Mouse (Mus musculus): ENCODE results near the gene Poc5.

Gene Poc5

DNA sequence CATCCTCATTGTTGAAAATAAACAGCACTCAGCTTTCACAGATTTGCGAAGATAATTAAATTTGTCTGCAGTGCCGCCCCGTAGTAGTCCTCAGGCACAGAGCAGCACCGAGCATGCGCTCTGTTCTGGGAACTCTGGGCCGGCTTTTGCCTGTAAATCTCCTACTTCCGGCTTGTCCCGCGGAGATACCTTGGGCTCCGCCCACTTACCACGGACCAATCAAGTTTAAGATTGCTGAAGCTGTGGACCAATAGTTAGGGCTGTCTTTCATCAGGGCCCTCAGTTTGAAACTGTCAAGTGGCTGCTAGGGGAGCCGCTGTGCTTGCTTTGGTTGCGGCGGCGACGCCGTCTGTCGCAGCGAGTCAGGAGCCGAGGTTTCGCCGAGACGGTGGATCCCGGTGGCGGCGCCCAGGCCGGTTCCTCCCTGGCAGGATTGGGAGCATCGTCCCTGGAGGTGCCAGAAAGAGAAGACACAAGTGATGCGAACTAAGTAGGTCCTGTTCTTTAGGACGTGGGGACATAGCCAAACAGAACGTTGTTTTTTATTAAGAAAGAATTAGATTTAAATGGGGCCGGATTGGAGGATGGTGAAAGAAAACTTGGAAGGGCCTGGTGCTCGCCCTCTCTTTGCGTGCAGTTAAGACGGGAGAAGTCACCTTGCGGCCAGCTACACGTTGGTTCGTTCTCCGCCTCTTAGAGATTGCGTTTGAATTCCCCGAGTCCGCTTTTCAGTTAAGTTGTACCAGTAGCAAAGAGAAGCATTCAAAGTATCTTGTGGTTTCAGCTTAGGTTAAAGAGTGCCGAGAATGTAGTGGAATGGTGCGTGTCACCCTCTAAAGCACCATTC is at the start of gene Poc5:
Gene Poc5, plus strand, starts transcription at position 253 of the 847 bp plus-strand sequence.
- DNase-seq (ENCODE audit: low read depth, low spot score): peak; percentile 95

DNA sequence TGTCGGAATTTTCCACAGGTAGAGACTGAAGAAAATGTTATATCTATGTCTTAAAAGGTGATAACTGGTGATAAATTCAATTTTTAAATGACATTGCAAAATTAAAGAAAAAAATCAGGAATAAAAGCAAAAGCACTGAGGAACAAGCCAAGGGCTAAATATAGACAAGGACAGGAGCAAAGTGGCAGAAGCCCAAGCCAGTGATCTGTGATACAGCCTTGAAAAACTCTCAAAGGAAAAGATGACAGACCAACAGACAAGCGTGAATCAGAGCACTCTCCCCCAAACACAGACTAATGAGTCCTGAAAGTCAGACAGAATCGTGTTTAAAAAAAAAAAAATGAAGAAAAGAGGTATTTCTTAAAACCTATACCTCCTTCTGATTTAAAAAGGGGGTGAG is 46.6 kb upstream of the Poc5 start:
- DNase-seq (ENCODE audit: low read depth, low spot score): no peak

DNA sequence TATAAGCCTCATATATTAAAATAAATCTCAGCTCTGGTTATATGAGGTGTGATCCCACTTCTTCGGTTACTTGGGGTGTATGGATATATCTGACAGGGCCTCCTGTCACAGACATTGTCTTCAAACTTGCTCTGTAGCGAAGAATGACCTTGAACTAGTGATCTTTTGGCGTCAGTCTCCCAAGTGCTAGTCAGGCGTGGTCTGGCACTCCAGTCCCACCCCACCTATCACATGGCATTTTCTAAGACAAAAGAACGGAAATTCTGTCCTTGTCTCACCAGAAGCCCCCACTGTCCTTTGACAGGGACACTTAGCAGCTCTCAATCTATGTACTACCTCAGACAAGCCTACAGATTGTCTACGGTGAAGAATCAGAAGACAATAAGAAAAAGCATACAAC is 43.3 kb upstream of the Poc5 start:
- DNase-seq (ENCODE audit: low read depth, low spot score): no peak

DNA sequence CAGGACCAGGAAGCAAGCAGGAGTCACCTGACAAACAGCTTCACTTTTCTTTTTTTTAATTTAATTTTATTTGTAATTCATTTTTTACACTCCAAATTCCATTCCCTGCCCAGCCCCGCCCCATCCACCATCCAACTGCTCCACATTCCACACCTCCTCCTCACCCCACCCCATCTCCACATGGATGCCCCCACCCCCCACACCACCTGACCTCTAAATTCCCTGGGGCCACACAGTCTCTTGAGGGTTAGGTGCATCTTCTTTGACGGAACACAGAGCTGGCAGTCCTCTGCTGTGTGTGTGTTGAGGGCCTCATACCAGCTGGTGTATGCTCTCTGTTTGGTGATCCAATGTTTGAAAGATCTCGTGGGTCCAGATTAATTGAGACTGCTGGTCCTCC is 41.5 kb upstream of the Poc5 start:
- DNase-seq (ENCODE audit: low read depth, low spot score): no peak

DNA sequence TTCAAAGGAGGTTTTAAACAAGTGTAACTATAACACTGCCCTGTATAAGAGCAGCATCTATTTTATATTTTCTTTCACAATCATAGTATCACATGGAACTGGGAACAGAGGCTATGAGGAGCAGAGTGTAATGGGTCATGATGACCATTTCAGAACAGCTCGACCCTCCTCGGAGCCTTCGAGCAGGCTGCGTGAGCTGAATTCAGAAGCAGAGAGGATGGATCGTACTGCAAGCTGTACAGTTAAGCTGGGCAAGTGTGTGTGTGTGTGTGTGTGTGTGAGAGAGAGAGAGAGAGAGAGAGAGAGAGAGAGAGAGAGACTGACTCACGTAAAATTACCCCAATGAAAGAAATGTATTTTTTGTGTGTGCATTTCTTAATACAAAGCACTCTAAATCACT is 37.9 kb upstream of the Poc5 start:
- no peak for DNase-seq (ENCODE audit: low read depth, low spot score)

DNA sequence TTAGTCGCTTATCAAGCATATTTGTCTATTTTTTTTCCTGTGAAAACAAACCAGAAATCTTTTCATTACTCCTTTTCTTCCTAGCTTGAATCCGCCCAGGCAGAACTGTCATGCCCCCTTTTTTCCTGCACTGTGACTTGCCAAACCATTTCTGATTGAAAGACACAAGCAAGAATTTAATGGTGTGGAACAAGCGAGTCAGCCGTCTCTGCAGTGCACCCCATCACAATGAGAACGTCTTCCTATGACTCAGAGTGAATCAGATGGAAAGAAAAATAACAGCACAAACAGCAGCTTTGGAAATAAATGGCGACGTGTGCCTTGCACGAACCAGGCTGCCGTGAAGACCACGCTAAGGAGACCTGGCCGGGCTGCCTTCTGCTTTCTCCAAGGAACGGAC is 36.8 kb upstream of the Poc5 start:
- DNase-seq (ENCODE audit: low read depth, low spot score): no peak

DNA sequence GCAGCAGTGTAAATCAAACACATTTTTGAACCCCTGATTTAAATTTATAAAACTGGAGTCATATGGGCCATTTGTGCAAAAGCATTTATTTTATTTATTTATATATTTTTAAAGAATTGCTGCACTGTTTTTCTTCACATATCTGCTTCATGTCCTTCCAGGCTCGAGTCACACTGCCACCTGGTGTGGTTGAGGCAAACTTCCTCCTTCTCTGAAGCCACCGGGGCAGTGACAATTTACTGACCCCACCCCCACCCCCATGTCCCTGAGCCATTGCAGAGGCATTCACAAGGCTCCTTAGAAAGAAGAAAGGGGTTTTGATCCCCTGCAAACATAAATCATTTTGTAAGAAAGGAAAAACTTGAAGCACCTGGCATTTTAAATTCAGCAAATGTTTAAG is 12.6 kb upstream of the Poc5 start:
- DNase-seq (ENCODE audit: low read depth, low spot score): no peak

DNA sequence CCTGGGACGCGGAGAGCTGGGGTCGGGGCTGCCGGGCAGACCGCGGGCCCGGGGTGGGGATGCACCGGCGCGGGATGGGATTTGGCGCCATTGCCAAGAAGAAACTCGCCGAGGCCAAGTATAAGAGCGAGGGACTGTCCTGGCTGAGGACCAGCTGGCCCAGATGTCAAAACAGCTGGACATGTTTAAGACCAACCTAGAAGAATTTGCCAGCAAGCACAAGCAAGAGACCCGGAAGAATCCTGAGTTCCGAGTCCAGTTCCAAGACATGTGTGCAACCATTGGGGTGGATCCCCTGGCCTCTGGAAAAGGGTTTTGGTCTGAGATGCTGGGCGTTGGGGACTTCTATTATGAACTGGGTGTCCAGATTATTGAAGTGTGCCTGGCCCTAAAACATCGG is 11.2 kb upstream of the Poc5 start:
- DNase-seq (ENCODE audit: low read depth, low spot score): no peak

DNA sequence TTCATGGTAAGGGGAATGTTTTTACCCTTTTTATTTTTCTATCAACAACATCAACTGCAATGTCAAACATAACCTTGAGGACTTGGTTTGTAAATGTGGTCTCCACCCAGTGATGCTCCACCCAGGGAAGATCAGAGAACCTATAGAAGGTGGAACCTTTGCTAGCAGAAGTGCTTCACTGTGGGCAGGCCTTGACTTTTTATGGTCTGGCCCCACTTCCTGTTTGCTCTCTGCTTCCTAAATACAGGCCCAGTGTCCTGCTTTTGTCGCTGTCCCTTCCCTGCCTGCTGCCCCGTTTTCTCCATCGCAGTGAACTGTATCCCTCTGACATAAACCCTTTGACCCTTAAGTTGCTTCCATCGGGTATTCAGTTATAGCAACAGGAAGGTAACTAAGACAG is 10.2 kb upstream of the Poc5 start:
- DNase-seq (ENCODE audit: low read depth, low spot score): no peak

DNA sequence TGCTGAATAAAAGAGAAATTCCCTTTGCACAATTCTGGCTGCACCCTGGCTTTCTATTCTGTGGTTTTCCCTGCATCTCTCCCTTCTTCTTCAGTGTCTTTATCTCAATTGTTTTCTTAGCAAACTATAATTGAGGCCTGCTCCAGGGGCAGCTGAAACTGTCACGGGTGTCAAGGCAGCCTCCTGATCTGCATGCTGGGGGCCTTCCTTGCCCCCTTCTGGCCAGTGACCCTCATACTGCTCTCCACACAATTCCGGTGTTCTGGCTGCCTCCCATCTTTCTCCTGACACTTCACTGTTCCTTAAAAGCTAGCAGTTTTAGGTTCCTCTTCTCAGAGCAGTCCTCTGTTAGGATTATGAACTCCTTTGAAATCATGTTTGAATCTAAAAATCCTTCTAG is 1.2 kb downstream of the Poc5 start:
- DNase-seq (ENCODE audit: low read depth, low spot score): no peak

DNA sequence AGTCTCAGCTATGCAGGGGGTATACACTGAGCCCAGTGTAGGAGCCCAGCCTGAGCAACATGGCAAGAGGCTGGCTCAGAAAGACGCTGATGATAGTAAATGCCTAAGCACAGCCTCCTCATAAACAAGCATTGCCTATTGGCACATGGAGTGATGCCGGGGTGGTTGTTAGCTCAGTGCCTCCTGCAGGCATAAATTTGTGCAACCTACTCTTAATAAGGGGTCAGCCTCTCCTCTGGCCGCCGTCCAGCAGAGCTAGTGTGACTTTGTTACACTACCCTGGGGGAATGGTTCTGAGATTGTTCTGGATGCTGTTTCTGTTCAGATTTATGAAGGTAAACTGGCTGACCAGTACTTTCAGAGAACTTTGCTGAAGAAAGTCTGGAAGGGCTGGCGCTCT is 13.2 kb downstream of the Poc5 start:
- no peak for DNase-seq (ENCODE audit: low read depth, low spot score)

DNA sequence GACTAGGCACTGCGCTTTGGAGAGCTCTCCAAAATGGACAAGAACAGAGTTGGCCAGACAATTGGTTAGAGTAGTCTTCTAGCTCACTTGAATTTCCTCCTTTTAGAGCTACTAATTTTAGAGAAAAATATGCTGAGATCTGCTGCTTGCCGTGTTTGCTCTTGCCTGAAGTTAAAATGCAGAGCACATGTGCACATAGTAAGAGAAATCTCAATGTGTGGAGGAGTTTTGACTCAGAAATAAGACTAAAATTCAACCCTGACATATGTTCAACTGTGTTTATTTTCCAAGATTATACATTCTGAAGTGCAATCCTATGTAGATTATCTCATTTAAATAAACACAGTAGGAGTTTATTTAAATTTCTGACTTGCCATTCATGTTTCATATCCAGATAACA is 17.4 kb downstream of the Poc5 start:
- DNase-seq (ENCODE audit: low read depth, low spot score): no peak

DNA sequence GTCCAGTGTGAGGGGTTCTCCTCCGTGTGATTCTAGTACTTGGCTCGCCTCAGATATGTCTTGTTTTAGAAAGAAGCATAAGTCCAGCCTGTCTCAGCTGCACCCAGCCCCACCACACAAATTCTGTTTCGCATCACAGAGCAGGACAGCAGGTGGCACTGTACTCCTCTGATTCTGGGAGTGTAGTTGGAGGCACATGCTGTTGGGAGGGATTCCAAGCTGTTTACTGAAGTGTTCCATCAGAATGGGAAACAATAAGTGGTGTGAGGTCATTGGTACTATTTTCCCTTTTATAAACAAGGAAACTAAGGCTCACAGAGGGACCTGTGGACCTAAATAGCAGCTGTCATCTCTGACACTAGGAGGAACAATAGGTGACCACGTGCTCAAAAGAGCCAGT is 18.9 kb downstream of the Poc5 start:
- DNase-seq (ENCODE audit: low read depth, low spot score): no peak

DNA sequence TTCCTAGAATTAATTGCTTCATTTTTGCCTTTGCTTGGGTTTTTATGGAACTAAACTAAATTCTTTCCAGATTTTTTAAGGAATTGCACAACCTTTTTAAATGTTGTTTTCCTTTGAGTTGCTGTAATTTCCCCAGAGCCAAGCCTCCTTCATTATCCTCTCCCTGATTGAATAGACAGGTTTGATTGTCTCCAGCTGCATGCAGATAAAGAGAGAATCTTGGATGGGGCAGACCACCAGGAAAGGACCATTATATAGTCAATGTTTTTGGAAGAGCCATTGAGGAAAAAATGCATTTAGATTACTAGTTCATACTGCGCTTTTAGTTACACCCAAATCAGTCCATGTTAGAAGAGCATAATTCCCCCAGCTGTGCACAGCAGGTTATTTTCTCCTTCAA is 20.7 kb downstream of the Poc5 start:
- DNase-seq (ENCODE audit: low read depth, low spot score): no peak

DNA sequence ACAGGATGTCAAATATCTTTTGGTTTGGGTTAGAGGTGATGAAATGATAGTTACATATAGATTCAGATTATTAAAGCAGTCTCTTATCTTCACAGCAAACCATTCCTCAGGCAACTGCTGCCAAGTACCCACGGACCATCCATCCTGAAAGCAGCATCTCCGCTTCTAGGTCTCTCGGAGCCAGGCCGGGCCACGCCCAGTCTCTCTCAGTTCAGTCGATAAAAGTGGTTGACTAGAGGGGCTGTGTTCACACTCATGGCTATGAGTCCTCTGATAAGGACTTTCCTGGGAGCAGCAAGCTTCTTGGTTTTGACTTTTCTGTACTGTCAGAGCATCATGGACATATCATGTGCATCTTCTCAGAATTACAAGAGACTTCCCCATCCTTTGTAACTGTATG is 26.3 kb downstream of the Poc5 start:
- DNase-seq (ENCODE audit: low read depth, low spot score): no peak

DNA sequence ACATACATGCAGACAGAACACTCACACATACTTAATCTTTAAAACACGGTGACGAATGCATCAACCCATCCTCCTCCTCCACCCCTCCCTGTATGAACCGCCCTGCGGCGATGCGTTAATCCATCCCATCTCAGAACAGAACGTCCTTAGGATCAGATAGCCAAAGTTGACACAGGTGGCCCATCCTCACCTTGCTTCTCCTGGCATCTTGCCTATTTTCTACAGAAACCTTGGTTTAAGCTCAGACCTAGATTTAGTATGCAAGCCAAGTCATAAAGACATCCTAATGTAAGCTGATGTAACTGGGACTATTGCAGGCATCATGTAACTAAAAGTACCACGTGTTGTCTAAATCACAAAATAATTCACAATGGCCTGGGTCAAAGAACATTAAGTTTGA is 28.3 kb downstream of the Poc5 start:
- no peak for DNase-seq (ENCODE audit: low read depth, low spot score)

DNA sequence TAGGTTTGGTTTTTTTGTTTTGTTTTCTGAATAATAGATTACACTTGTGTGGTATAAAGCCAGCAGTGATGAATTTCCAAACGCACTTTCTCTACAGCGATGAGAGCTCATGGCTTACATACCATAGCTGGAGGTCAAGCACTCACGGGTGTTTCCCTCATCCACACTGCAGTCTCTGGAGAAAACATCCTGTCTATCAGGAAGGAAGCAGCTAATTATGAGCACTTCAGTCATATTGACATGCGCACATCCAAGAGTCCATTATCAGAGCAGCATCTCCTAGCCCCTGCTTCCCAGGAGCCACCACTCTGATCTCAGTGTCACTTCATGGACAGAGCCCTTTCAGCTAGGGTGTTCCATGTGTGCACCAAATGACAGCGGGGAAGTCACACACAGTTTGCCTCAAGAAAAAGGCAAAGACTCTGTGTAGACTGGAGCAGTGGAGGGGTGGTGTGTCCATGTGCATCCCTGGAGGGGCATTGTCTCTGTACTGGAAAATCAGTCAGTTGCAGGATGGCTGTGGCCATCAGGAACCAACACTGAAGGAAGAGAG is 29.2 kb downstream of the Poc5 start:
- DNase-seq (ENCODE audit: low read depth, low spot score): no peak

DNA sequence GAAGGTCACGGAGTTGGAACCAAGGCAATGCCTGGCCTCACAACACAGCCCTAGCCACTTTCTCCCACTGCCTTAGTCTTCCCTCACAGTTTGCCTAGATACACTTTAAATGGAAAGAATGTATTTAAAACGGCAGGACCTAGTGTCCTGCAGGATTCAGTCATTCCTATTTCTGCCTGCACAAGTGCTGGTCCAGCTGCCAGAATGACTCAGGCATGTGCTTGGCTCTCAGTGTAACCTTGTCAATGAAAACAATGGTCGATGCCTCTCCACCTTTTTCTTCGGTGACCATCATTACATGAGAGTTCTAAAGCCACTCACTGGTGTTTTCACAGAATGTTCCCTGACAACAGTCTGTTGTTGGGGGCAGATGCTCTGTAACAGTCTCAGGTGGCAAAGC is 30.4 kb downstream of the Poc5 start:
- DNase-seq (ENCODE audit: low read depth, low spot score): no peak

DNA sequence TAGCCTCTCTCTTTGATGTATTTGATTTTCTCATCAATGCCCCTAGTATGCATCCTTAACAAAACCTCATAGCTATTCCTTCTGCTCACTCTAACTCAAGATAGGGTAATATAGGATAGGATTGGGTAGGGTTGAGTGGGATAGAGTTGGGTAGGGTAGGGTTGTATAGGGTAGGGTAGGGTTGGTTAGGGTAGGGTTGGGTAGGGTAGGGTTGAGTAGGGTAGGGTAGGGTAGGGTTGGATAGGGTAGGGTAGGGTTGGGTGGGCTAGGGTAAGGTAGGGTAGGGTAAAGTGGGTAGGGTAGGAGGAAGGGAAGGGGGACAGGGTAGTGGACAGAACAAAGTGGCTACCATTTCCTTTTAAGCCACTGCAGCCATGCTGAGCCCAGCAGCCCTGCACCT is 33.1 kb downstream of the Poc5 start:
- no peak for DNase-seq (ENCODE audit: low read depth, low spot score)

DNA sequence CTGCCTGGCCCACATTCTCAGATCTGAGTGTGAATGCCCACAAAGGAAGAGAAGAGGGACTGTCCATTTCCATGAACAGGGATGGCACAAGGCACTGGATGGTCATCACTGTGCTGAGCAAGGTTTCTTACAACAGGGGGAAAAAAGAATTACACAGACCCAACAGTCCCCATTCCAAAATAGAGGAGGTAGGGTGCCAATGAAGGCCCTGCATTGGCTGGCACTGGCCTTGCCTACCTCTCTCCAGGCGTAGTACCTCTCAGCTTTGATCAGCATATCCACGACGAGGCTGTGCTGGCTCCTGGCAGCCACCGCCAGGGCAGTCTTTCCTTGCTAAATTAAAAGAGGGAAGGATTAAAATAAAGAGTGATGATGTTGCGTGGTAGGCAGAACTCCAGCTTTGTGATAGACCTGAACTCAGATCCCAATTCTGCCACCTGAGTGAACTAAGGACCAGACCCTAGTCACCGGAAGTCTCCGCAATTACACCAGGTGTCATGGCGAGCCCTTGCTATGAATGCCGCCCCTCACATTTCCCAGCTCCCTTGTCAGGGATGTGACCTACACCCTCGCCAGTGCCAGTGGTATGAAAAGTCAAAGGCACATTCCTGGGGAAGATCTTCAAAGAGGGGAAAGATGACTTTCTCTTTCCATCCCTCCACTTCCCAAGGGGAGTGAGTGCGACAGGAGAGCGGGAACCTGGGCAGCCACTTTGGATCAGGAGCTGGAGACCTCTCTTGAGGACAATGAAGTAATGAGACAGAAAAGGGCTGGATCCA is 36.6 kb downstream of the Poc5 start:
- no peak for DNase-seq (ENCODE audit: low read depth, low spot score)

DNA sequence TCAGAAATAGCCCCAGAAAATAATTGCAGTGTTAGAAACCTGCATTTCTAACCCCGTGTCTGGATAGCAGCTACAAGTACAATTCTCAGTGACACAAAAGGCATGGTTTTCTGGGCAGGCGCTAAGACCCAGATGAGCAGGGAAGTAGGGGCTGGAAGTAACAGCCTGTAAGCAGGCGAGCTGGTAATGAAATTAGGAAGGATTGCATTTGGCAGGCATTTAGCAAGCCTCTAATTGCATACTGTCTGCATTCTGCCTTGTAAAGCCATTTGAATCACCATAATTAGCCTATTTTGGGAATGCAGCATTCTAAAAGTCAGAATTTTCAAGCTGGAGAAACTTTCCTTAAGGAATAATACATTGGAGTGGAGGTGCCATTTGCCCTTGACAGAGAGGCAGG is 38.0 kb downstream of the Poc5 start:
- DNase-seq (ENCODE audit: low read depth, low spot score): no peak

DNA sequence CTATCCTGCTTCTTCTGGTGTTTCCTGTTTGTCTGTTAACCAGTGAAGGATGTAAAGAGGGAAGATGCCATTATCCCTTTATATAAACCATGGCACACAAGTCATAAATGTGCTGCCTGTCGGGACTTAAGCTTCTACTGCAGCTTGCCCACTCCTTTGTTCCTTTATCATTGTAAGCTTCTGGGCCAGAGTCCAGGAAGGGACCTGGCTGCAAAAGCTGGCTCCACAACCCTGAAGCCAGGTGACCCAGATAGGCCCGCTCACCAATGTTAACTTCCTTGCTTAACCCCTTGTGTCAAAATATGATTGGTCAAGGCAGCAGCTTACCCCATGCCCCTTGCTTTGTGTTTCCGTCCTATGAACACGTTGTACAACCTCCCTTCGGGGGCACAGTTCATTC is 40.4 kb downstream of the Poc5 start:
- DNase-seq (ENCODE audit: low read depth, low spot score): no peak

DNA sequence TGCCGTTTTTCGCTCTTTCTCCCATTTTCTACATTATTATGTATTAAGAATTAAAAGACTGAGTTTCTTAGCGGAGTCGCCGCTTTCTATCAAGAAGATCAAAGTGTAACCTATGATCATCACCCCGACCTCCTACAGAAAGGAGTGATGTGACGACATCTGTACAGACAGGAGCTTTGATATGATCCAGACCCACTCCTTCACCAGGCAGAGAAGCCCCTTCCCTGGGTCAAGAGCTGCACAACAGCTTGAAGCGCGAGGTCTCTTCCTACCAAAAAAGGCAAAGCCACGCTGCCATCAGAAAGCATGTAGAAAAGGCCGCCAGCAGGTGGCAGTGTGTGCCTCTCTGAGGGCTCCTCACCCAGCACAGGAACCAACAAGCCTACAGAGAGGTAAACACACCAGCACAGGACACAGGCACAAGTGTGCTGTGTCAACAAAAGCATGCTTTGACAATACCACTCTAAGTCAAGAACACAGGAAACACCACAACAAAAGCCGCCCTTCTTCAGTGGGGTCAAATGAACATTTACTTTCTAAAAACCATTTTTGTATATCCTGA is 43.6 kb downstream of the Poc5 start:
- DNase-seq (ENCODE audit: low read depth, low spot score): peak; percentile 80

Measured in embryo, embryonic 11.5 days (tissue).